Mouse (Mus musculus): ENCODE measurements around the gene Rasal2.

Rasal2 gene
- long read RNA-seq, experiment 1, partial matches to known transcripts = 0 of 1 reads
- long read RNA-seq, experiment 1, other reads (novel, unspliced or antisense) = 1 of 1 reads
- long read RNA-seq, experiment 2, partial matches to known transcripts = 6 of 8 reads
- long read RNA-seq, experiment 2, other reads (novel, unspliced or antisense) = 0 of 8 reads

GRCm38 (mm10) chr1:157412454-157413369 is at the start of gene Rasal2:
TSS of gene Rasal2 (minus strand) at chr1:157412595.
- intact Hi-C loops (cut with DNase I) = loop anchor here (5.0 kb wide), 1 partner anchor 35 kb away; no protein-coding TSS in a partner anchor

GRCm38 (mm10) chr1:157461276-157461675 is 48.9 kb upstream of the Rasal2 start:
- intact Hi-C loops (cut with DNase I) = no loop called here

GRCm38 (mm10) chr1:157459904-157460303 is 47.5 kb upstream of the Rasal2 start:
- intact Hi-C loops (cut with DNase I) = loop anchor here (10.0 kb wide), 1 partner anchor 375 kb away; no protein-coding TSS in a partner anchor

- intact Hi-C loops (cut with DNase I) = loop anchor here (10.0 kb wide), 1 partner anchor 374 kb away; no protein-coding TSS in a partner anchor
These were observed 46.2 kb upstream of the Rasal2 start, which contains the start of gene Cryzl2 for GRCm38 (mm10) chr1:157458421-157459208. TSS of gene Cryzl2 (plus strand) at chr1:157458577.

GRCm38 (mm10) chr1:157457789-157458188 is 45.4 kb upstream of the Rasal2 start:
- intact Hi-C loops (cut with DNase I) = loop anchor here (10.0 kb wide), 1 partner anchor 373 kb away; no protein-coding TSS in a partner anchor

- intact Hi-C loops (cut with DNase I) = loop anchor here (10.0 kb wide), 1 partner anchor 370 kb away; no protein-coding TSS in a partner anchor
These were observed 42.5 kb upstream of the Rasal2 start for GRCm38 (mm10) chr1:157454876-157455275.

- intact Hi-C loops (cut with DNase I) = loop anchor here (10.0 kb wide), 1 partner anchor 368 kb away; no protein-coding TSS in a partner anchor
These were observed 40.6 kb upstream of the Rasal2 start for GRCm38 (mm10) chr1:157452759-157453549.

- intact Hi-C loops (cut with DNase I) = loop anchor here (10.0 kb wide), 1 partner anchor 367 kb away; no protein-coding TSS in a partner anchor
These were observed 39.9 kb upstream of the Rasal2 start for GRCm38 (mm10) chr1:157452284-157452683.

- intact Hi-C loops (cut with DNase I) = loop anchor here (5.0 to 10.0 kb wide), 3 partner anchors 38 to 365 kb away; partner anchors contain the start of gene Rasal2
These were observed 37.7 kb upstream of the Rasal2 start for GRCm38 (mm10) chr1:157449981-157450636.

GRCm38 (mm10) chr1:157449532-157449931 is 37.1 kb upstream of the Rasal2 start:
- intact Hi-C loops (cut with DNase I) = loop anchor here (5.0 kb wide), 2 partner anchors 37 to 152 kb away; partner anchors contain the start of gene Rasal2

- intact Hi-C loops (cut with DNase I) = loop anchor here (5.0 kb wide), 2 partner anchors 36 to 151 kb away; partner anchors contain the start of gene Rasal2
These were observed 36.4 kb upstream of the Rasal2 start for GRCm38 (mm10) chr1:157448805-157449188.

GRCm38 (mm10) chr1:157448164-157448804 is 35.9 kb upstream of the Rasal2 start:
- intact Hi-C loops (cut with DNase I) = loop anchor here (5.0 kb wide), 2 partner anchors 36 to 151 kb away; partner anchors contain the start of gene Rasal2

- intact Hi-C loops (cut with DNase I) = loop anchor here (5.0 kb wide), 2 partner anchors 35 to 150 kb away; partner anchors contain the start of gene Rasal2
These were observed 34.7 kb upstream of the Rasal2 start for GRCm38 (mm10) chr1:157447142-157447541.

- intact Hi-C loops (cut with DNase I) = loop anchor here (5.0 kb wide), 2 partner anchors 34 to 149 kb away; partner anchors contain the start of gene Rasal2
These were observed 33.9 kb upstream of the Rasal2 start for GRCm38 (mm10) chr1:157446325-157446724.

- intact Hi-C loops (cut with DNase I) = loop anchor here (5.0 kb wide), 2 partner anchors 33 to 148 kb away; partner anchors contain the start of gene Rasal2
These were observed 33.1 kb upstream of the Rasal2 start for GRCm38 (mm10) chr1:157445398-157445910.

GRCm38 (mm10) chr1:157444632-157445300 is 32.4 kb upstream of the Rasal2 start:
- intact Hi-C loops (cut with DNase I) = loop anchor here (5.0 kb wide), 2 partner anchors 32 to 147 kb away; partner anchors contain the start of gene Rasal2

GRCm38 (mm10) chr1:157443723-157444561 is 31.5 kb upstream of the Rasal2 start:
- intact Hi-C loops (cut with DNase I) = no loop called here

Measured in adrenal gland (tissue).